Mouse (Mus musculus): Measurements from ENCODE around the gene Brox. TPM values are rescaled to one million over a fixed set of nuclear protein-coding genes. Genes with fewer than 3 reads are reported as not detected.
"Not testable (repeated sequence)": the region's sequence is repeated elsewhere in the genome, so short reads cannot be mapped to it uniquely, and the experiment has no call there.

Brox gene
- polyA plus RNA-seq, 1 experiment from 2014 or later: 47.0 TPM

DNA sequence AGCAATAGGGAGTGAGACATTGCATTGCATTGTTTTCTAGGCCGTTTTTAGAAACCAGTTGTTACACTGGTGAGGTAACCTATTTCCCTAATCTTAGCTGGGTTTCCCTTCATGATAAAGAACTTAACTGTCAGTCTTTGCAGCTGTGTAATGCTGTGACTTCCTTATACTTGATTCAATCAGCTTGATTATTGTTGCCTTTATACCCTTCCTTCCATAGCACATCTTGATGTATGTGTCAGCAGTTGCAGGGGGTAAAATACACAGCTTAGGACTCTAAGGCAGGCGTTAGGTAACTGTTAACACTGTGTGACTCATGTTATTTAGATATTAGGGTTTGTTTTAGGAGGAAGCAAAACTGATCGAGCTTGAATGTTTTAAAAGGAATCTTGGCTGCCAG lies 23.6 kb upstream of the Brox start:
- Histone ChIP-seq H3K4me1 (ENCODE audit: control insufficient read depth, insufficient read depth, low read length) (no peaks in the 10 kb centered on the region), H3K4me2 (replicated peaks; ENCODE audit: low read depth, low read length) (no peak overlapping the region), H3K36me3 (ENCODE audit: control insufficient read depth, insufficient read depth, low read length) (peaks cover 41% of the 10 kb centered on the region), H3K4me3 (ENCODE audit: low read depth, low read length) (no peak overlapping the region), H3K27me3 (ENCODE audit: control insufficient read depth, insufficient read depth, low read length) (no peaks in the 10 kb centered on the region), H3K9ac (replicated peaks; ENCODE audit: low read depth, low read length) (no peak overlapping the region), H3K9me3 (ENCODE audit: control insufficient read depth, low read depth, low read length) (no peaks in the 10 kb centered on the region), H3K27ac (ENCODE audit: low read length) (no peak overlapping the region)
- 62% methylated on average over 3 of the region's 3 CpGs for WGBS
- ATAC-seq (ENCODE audit: insufficient number of reproducible peaks, insufficient read depth, low FRiP score, low read depth): no peak

DNA sequence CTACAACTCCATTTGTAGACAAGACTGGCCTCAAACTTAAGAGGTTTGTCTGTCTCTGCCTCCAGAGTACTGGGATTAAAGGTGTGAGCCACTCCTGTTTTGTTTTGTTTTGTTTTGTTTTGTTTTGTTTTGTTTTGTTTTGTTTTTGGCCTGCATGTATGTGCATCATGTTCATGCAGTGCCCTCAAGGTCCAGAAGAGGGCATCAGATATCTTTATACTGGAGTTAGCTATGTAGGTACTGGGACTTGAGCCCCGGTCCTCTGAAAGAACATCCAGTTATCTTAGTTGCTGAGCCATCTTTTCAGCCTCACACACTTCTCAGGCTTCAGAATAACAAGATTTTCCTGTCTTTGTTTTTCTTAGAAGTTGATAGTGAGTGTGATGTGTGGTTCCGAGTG lies 18.7 kb upstream of the Brox start:
- Histone ChIP-seq H3K4me3 (ENCODE audit: low read depth, low read length) (no peak overlapping the region), H3K4me1 (ENCODE audit: control insufficient read depth, insufficient read depth, low read length) (no peaks in the 10 kb centered on the region), H3K36me3 (ENCODE audit: control insufficient read depth, insufficient read depth, low read length) (peaks cover 48% of the 10 kb centered on the region), H3K27me3 (ENCODE audit: control insufficient read depth, insufficient read depth, low read length) (no peaks in the 10 kb centered on the region), H3K9me3 (ENCODE audit: control insufficient read depth, low read depth, low read length) (no peaks in the 10 kb centered on the region), H3K27ac (ENCODE audit: low read length) (no peak overlapping the region), H3K4me2 (replicated peaks; ENCODE audit: low read depth, low read length) (no peak overlapping the region), H3K9ac (replicated peaks; ENCODE audit: low read depth, low read length) (no peak overlapping the region)
- WGBS: 90% methylated on average over 2 of the region's 2 CpGs
- ATAC-seq (ENCODE audit: insufficient number of reproducible peaks, insufficient read depth, low FRiP score, low read depth): no peak

DNA sequence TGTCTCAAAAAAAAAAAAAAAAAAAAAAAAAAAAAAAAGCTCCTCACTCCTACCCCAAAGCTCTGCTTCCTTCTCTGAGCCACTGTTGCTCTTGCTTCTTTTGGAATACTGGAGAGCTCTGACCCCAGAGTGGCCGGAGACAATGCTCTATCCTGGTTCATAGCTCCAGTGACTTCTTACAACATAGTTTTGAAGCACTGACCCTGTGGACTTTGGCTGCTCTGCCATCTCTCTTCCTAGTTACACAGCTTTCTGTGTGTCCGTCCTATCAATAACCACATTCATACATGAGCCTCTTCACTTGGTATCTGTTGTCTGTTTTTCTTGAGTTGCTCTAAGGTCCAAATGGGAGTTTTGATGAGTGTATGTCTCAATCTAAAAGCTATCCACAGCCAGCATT lies 15.0 kb upstream of the Brox start:
- 94% methylated on average over 2 of the region's 2 CpGs for WGBS
- Histone ChIP-seq H3K27me3 (ENCODE audit: control insufficient read depth, insufficient read depth, low read length) (no peaks in the 10 kb centered on the region), H3K27ac (ENCODE audit: low read length) (no peak overlapping the region), H3K4me2 (replicated peaks; ENCODE audit: low read depth, low read length) (no peak overlapping the region), H3K36me3 (ENCODE audit: control insufficient read depth, insufficient read depth, low read length) (peaks cover 27% of the 10 kb centered on the region), H3K9ac (replicated peaks; ENCODE audit: low read depth, low read length) (no peak overlapping the region), H3K9me3 (ENCODE audit: control insufficient read depth, low read depth, low read length) (no peaks in the 10 kb centered on the region), H3K4me3 (ENCODE audit: low read depth, low read length) (no peak overlapping the region), H3K4me1 (ENCODE audit: control insufficient read depth, insufficient read depth, low read length) (no peaks in the 10 kb centered on the region)
- ATAC-seq (ENCODE audit: insufficient number of reproducible peaks, insufficient read depth, low FRiP score, low read depth): no peak

GRCm38 (mm10) chr1:183309601-183310000 lies 12.5 kb upstream of the Brox start:
- not testable (repeated sequence) for H3K9ac ChIP-seq (replicated peaks; ENCODE audit: low read depth, low read length); H3K27me3 ChIP-seq (ENCODE audit: control insufficient read depth, insufficient read depth, low read length); H3K4me1 ChIP-seq (ENCODE audit: control insufficient read depth, insufficient read depth, low read length); H3K4me2 ChIP-seq (replicated peaks; ENCODE audit: low read depth, low read length); ATAC-seq (ENCODE audit: insufficient number of reproducible peaks, insufficient read depth, low FRiP score, low read depth); H3K27ac ChIP-seq (ENCODE audit: low read length); H3K4me3 ChIP-seq (ENCODE audit: low read depth, low read length); H3K9me3 ChIP-seq (ENCODE audit: control insufficient read depth, low read depth, low read length)
- WGBS: 84% methylated on average over 2 of the region's 2 CpGs
- peaks cover 23% of the 10 kb centered on the region for H3K36me3 ChIP-seq (ENCODE audit: control insufficient read depth, insufficient read depth, low read length)

DNA sequence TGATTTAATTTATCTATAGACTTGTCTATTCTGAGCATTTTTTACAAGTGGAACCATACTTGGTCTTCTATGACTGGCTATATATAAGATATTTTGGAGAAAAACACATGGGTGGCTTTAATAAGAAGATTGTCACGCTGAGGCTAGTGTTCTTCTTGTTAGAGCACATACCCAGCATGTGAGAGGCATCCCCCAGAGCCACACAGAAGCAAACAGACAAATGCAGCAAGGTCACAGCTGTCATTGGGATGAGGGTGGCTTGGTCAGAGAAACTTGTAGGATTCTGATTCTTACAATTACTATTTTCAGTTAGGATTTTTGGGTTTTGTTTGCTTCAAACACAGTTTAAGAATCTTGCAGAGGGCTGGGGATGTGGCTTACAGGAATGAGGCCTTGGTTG lies 11.4 kb upstream of the Brox start:
- Histone ChIP-seq H3K9me3 (ENCODE audit: control insufficient read depth, low read depth, low read length) (no peaks in the 10 kb centered on the region), H3K36me3 (ENCODE audit: control insufficient read depth, insufficient read depth, low read length) (peaks cover 14% of the 10 kb centered on the region), H3K4me2 (replicated peaks; ENCODE audit: low read depth, low read length) (no peak overlapping the region), H3K4me3 (ENCODE audit: low read depth, low read length) (no peak overlapping the region), H3K4me1 (ENCODE audit: control insufficient read depth, insufficient read depth, low read length) (no peaks in the 10 kb centered on the region), H3K27ac (ENCODE audit: low read length) (no peak overlapping the region), H3K9ac (replicated peaks; ENCODE audit: low read depth, low read length) (no peak overlapping the region), H3K27me3 (ENCODE audit: control insufficient read depth, insufficient read depth, low read length) (no peaks in the 10 kb centered on the region)
- WGBS: 96% methylated on average over 1 of the region's 1 CpGs
- ATAC-seq (ENCODE audit: insufficient number of reproducible peaks, insufficient read depth, low FRiP score, low read depth): no peak

DNA sequence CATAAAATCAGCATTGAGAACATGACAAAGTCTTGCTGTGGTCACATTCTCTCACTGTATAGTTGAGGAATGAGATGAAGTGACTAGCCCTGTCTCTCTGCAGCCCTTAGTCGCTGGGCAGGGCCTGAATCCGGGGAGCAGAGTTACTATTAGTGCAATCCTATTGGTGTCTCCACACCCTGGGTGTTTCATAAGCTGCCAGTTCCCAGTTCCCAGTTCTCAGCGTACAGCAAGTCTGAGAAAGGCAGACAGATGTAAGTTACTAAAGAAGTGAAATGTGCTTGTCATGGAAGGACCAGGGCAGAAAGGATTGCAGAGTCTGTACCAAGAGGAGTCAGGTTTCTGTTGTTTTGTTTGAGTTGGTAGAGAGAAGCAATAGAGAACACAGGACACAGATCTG lies 10.5 kb upstream of the Brox start:
- no peaks in the 10 kb centered on the region for H3K9me3 ChIP-seq (ENCODE audit: control insufficient read depth, low read depth, low read length)
- no peaks in the 10 kb centered on the region for H3K27me3 ChIP-seq (ENCODE audit: control insufficient read depth, insufficient read depth, low read length)
- ATAC-seq (ENCODE audit: insufficient number of reproducible peaks, insufficient read depth, low FRiP score, low read depth): no peak
- H3K4me2 ChIP-seq (replicated peaks; ENCODE audit: low read depth, low read length): no peak overlapping the region
- whole genome bisulfite sequencing: 83% methylated on average over 3 of the region's 3 CpGs
- H3K9ac ChIP-seq (replicated peaks; ENCODE audit: low read depth, low read length): no peak overlapping the region
- H3K4me1 ChIP-seq (ENCODE audit: control insufficient read depth, insufficient read depth, low read length): no peaks in the 10 kb centered on the region
- no peak overlapping the region for H3K4me3 ChIP-seq (ENCODE audit: low read depth, low read length)
- no peak overlapping the region for H3K27ac ChIP-seq (ENCODE audit: low read length)
- H3K36me3 ChIP-seq (ENCODE audit: control insufficient read depth, insufficient read depth, low read length): peaks cover 8% of the 10 kb centered on the region; the same call in 1 of the 2 replicates

GRCm38 (mm10) chr1:183299161-183299560 lies 2.1 kb upstream of the Brox start:
- no peak for ATAC-seq (ENCODE audit: insufficient number of reproducible peaks, insufficient read depth, low FRiP score, low read depth)
- H3K4me3 ChIP-seq (ENCODE audit: low read depth, low read length): no peak overlapping the region
- H3K27me3 ChIP-seq (ENCODE audit: control insufficient read depth, insufficient read depth, low read length): no peaks in the 10 kb centered on the region
- H3K9ac ChIP-seq (replicated peaks; ENCODE audit: low read depth, low read length): no peak overlapping the region
- no peak overlapping the region for H3K4me2 ChIP-seq (replicated peaks; ENCODE audit: low read depth, low read length)
- H3K4me1 ChIP-seq (ENCODE audit: control insufficient read depth, insufficient read depth, low read length): no peaks in the 10 kb centered on the region
- no peaks in the 10 kb centered on the region for H3K9me3 ChIP-seq (ENCODE audit: control insufficient read depth, low read depth, low read length)
- no peak overlapping the region for H3K27ac ChIP-seq (ENCODE audit: low read length)
- no peaks in the 10 kb centered on the region for H3K36me3 ChIP-seq (ENCODE audit: control insufficient read depth, insufficient read depth, low read length)
- 84% methylated on average over 6 of the region's 6 CpGs for WGBS

DNA sequence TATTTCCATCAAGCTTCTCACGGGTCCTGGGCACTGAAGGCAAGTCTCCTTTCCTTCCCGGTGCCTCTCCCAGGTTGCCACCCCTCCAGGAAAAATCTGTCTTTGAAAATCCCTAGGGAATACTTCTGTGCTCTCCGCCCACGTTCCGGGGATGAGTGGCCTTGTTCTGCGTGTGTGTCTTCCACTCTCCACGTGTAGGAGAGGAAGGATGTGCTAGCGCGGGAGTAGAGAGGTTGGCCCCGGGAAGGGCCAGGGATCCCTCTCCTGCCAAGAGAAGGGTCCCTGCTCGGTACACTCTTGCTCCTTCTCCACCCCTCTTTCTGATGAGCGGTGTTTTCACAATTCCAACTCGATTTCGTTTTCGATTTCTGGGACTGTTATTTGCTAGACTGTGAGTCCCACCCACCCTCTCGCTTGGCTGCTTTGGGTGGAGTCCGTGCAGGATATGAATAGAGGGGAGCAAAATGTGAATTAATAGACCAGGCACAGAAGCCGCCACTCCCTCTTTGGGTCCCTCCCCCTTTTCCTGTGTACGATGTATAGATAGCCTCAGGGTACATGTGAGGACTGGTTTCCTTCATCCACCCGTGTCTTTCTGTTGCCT lies 919 bp upstream of the Brox start:
- H3K4me1 ChIP-seq (ENCODE audit: control insufficient read depth, insufficient read depth, low read length): no peaks in the 10 kb centered on the region
- no peaks in the 10 kb centered on the region for H3K36me3 ChIP-seq (ENCODE audit: control insufficient read depth, insufficient read depth, low read length)
- peak overlapping the region; percentile 43 for H3K4me3 ChIP-seq (ENCODE audit: low read depth, low read length)
- peak overlapping the region; percentile 19 for H3K9ac ChIP-seq (replicated peaks; ENCODE audit: low read depth, low read length)
- no peak for ATAC-seq (ENCODE audit: insufficient number of reproducible peaks, insufficient read depth, low FRiP score, low read depth)
- H3K27ac ChIP-seq (ENCODE audit: low read length): peak overlapping the region; percentile 4; the same call in 1 of the 2 replicates
- no peaks in the 10 kb centered on the region for H3K9me3 ChIP-seq (ENCODE audit: control insufficient read depth, low read depth, low read length)
- H3K27me3 ChIP-seq (ENCODE audit: control insufficient read depth, insufficient read depth, low read length): no peaks in the 10 kb centered on the region
- peak overlapping the region; percentile 47 for H3K4me2 ChIP-seq (replicated peaks; ENCODE audit: low read depth, low read length)
- under 1% methylated on average over 20 of the region's 20 CpGs for WGBS

- H3K27ac ChIP-seq (ENCODE audit: low read length): peak overlapping the region; percentile 4; the same call in 1 of the 2 replicates
- no peaks in the 10 kb centered on the region for H3K27me3 ChIP-seq (ENCODE audit: control insufficient read depth, insufficient read depth, low read length)
- no peaks in the 10 kb centered on the region for H3K4me1 ChIP-seq (ENCODE audit: control insufficient read depth, insufficient read depth, low read length)
- whole genome bisulfite sequencing: 1% methylated on average over 28 of the region's 30 CpGs
- peak overlapping the region; percentile 43 for H3K4me3 ChIP-seq (ENCODE audit: low read depth, low read length)
- H3K4me2 ChIP-seq (replicated peaks; ENCODE audit: low read depth, low read length): peak overlapping the region; percentile 47
- no peaks in the 10 kb centered on the region; the same call in none of the 2 replicates for H3K36me3 ChIP-seq (ENCODE audit: control insufficient read depth, insufficient read depth, low read length)
- no peaks in the 10 kb centered on the region for H3K9me3 ChIP-seq (ENCODE audit: control insufficient read depth, low read depth, low read length)
- H3K9ac ChIP-seq (replicated peaks; ENCODE audit: low read depth, low read length): peak overlapping the region; percentile 19
- peak; percentile 29; the same call in 1 of the 2 replicates for ATAC-seq (ENCODE audit: insufficient number of reproducible peaks, insufficient read depth, low FRiP score, low read depth)
Measured at GRCm38 (mm10) chr1:183297473-183297885, 410 bp upstream of the Brox start.

All from stomach, embryonic 14.5 days (tissue).